Mouse (Mus musculus): ENCODE data around the gene Fam168a. TPM values are rescaled to one million over a fixed set of nuclear protein-coding genes. Genes with fewer than 3 reads are reported as not detected.

Fam168a gene
- polyA plus RNA-seq, 1 experiment from 2014 or later = 94.4 TPM

DNA sequence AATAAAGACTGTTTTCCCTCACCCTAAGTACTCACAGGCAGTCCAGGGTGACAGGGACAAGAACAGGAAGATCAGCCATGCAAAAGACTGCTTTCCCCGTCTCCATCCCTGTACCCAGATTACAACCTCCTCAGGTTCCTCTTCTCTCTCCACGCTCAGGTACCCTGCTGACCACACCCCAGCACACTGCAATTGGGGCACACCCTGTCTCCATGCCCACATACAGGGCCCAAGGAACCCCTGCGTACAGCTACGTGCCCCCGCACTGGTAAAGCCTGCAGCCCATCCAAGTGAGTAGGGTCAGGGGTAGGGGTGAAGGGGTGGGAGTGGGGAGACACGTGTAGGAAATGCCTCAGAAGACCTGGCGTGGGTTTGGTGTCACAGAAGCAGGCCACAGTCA, 128.7 kb downstream of the Fam168a start:
- H3K27ac ChIP-seq = no peak overlapping the region
- ATAC-seq = no peak
- WGBS = 87% methylated on average over 7 of the region's 7 CpGs
- H3K4me2 ChIP-seq (replicated peaks) = no peak overlapping the region
- H3K4me1 ChIP-seq (replicated peaks) = no peaks in the 10 kb centered on the region
- no peak overlapping the region for H3K9ac ChIP-seq (replicated peaks)
- H3K4me3 ChIP-seq (replicated peaks) = no peak overlapping the region
- no peaks in the 10 kb centered on the region for H3K27me3 ChIP-seq
- H3K9me3 ChIP-seq = no peaks in the 10 kb centered on the region
- H3K36me3 ChIP-seq = peaks cover 72% of the 10 kb centered on the region

DNA sequence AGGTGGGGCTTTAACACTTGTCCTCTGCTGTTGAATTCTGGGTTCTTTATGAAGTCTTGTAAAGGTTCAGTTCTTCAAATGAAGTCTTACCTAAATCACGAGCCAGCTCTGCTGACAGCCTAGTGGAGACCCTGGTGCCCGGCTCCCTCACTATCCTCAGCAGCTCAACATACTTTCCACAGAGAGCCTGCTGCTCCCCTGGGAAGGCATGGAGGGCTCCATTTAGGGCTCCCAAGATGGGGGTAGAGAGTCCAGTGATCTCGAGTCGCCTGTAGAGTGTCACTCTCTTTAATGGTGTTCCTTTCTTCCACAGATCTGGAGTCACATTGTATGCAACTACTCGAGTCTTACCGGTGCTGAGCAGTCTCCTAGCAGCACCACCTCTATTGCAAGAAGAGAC, 129.3 kb downstream of the Fam168a start:
- ATAC-seq = no peak
- Histone ChIP-seq H3K4me1 (replicated peaks) (no peaks in the 10 kb centered on the region), H3K27me3 (no peaks in the 10 kb centered on the region), H3K9ac (replicated peaks) (no peak overlapping the region), H3K4me2 (replicated peaks) (no peak overlapping the region), H3K9me3 (no peaks in the 10 kb centered on the region), H3K36me3 (peaks cover 72% of the 10 kb centered on the region), H3K27ac (no peak overlapping the region), H3K4me3 (replicated peaks) (no peak overlapping the region)
- WGBS = 93% methylated on average over 6 of the region's 6 CpGs

DNA sequence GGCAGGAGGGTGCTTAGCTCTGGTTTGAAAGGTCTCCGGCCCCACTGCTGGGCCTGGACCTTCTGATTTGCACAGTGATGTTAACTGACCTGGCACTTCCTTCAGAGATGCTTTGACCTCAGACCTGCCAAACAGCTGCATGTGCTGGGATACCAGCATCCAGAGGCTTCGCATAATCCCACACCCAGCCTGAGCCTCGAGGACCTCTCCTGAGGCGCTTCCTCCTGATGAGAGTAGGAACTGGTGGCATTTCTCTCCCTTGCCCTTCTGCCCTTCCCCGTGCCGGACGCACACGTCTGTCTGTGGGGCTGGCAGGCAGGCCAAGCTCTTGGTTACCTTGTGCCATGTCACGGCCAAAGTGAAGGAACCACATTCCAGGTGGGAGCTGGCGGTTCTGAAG, 130.2 kb downstream of the Fam168a start:
- H3K27ac ChIP-seq = no peak overlapping the region
- no peaks in the 10 kb centered on the region for H3K4me1 ChIP-seq (replicated peaks)
- peaks cover 65% of the 10 kb centered on the region for H3K36me3 ChIP-seq
- H3K4me3 ChIP-seq (replicated peaks) = no peak overlapping the region
- H3K9me3 ChIP-seq = no peaks in the 10 kb centered on the region
- no peak for ATAC-seq
- 93% methylated on average over 10 of the region's 10 CpGs for WGBS
- no peak overlapping the region for H3K9ac ChIP-seq (replicated peaks)
- no peaks in the 10 kb centered on the region for H3K27me3 ChIP-seq
- no peak overlapping the region for H3K4me2 ChIP-seq (replicated peaks)

DNA sequence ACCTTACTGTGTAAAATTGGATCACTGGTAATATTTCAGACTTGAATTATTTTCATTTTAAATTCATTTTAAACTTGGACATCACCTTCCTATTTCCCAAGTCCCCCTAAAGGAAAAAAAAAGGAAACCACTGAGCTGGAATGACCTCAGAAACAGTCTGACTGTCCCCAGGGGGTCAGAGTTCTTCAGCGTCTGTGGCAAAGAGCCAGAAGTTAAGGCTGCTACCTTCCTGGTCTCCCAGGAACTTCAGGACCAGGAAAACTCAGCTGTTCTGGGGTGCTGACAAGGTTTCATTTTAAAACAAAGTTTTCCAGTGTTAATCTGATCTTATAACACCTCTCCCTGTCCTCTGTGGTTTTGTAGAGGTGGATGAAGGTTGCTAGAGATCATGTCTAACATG, 131.3 kb downstream of the Fam168a start:
- Histone ChIP-seq H3K27ac (no peak overlapping the region), H3K27me3 (no peaks in the 10 kb centered on the region), H3K9me3 (no peaks in the 10 kb centered on the region), H3K4me2 (replicated peaks) (no peak overlapping the region), H3K4me3 (replicated peaks) (no peak overlapping the region), H3K9ac (replicated peaks) (no peak overlapping the region), H3K36me3 (peaks cover 71% of the 10 kb centered on the region), H3K4me1 (replicated peaks) (no peaks in the 10 kb centered on the region)
- 68% methylated on average over 1 of the region's 1 CpGs for WGBS
- ATAC-seq = no peak

DNA sequence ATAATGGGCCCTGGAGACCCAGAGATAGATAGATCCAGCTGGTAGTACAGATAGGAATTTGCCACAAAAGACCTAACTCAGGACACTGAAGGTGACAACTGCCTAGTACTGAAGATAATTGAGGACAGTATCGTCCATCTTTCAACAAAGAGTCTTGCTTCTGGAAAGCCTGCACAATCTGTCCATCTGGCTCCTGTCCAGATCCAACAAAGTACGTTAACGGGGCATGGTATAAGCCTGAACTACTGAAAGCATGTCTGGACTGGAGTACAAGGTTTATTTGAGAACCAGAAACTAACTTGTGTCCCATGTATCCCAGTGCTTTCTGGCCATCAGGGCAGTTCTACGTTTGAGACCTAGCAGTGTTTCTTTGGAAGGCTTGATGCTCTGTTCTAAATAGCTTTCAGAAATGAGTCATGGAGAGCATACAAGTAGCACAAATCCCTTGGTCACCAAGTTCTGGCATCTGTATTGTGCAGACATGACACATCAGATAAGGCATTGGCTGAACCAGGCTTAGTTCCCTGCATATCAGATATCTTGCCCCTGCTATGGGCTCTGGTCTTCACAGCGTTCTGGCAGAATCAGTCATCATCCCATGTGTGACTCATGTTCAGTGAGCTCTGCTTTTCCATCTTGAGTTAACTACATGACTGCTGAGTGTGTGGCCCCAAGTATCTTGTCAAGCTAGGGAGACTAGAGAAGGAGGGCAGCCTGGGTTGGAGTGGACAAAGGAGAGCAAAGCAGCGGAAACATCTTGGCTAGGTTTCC, 133.4 kb downstream of the Fam168a start:
- Histone ChIP-seq H3K27ac (no peak overlapping the region), H3K9ac (replicated peaks) (no peak overlapping the region), H3K27me3 (no peaks in the 10 kb centered on the region), H3K36me3 (peaks cover 50% of the 10 kb centered on the region), H3K4me3 (replicated peaks) (no peak overlapping the region), H3K4me1 (replicated peaks) (no peaks in the 10 kb centered on the region), H3K4me2 (replicated peaks) (no peak overlapping the region), H3K9me3 (no peaks in the 10 kb centered on the region)
- no peak for ATAC-seq
- 94% methylated on average over 6 of the region's 6 CpGs for WGBS

DNA sequence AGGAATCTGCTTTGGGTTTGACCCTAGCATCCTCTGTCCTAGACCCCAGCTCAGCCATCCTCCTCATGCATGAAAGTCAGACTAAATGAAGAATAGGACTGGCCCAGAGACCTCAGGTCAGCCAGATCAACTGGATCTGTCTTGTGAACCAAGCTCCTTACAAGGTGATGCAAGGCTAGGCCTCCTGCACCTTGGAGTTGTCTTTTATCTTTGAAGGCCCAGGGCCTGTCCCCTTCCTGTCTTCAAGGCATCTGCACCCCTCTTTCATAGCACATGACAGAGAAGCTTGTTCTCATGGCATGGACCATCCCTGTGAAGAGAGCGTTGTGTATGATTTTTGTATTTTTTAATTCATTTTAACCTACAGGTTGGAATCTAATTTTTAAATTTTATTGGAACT, 134.5 kb downstream of the Fam168a start:
- 96% methylated on average over 1 of the region's 1 CpGs for WGBS
- H3K4me2 ChIP-seq (replicated peaks) = no peak overlapping the region
- no peak for ATAC-seq
- no peak overlapping the region for H3K4me3 ChIP-seq (replicated peaks)
- H3K27me3 ChIP-seq = no peaks in the 10 kb centered on the region
- H3K27ac ChIP-seq = no peak overlapping the region
- no peaks in the 10 kb centered on the region for H3K9me3 ChIP-seq
- no peak overlapping the region for H3K9ac ChIP-seq (replicated peaks)
- peaks cover 39% of the 10 kb centered on the region for H3K36me3 ChIP-seq
- 0 out of 2 replicates have a peak, but pooled peaks cover 3% of the 10 kb centered on the region for H3K4me1 ChIP-seq (replicated peaks)

DNA sequence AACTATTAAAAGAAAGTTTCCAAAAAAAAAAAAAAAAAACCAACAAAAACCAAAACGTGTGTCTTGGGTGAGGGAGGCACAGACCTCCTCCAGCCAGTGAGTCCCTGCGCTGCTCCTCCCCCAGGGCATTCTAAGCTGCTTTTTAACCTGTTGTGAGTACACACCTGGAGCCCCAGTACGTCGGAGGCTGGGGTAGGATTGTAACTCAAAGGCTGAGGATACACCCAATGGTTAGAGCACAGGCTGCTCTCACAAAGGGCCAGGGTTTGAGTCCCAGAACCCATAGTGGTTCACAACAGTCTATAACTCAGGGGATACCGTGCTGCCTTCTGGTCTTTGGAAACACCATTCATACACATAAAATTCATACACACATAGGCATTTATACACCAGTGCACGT, 135.2 kb downstream of the Fam168a start:
- Histone ChIP-seq H3K4me1 (replicated peaks) (0 out of 2 replicates have a peak, but pooled peaks cover 3% of the 10 kb centered on the region), H3K27ac (no peak overlapping the region), H3K36me3 (peaks cover 32% of the 10 kb centered on the region), H3K9me3 (no peaks in the 10 kb centered on the region), H3K4me3 (replicated peaks) (no peak overlapping the region), H3K9ac (replicated peaks) (no peak overlapping the region), H3K27me3 (no peaks in the 10 kb centered on the region), H3K4me2 (replicated peaks) (no peak overlapping the region)
- ATAC-seq = no peak
- WGBS = 93% methylated on average over 6 of the region's 6 CpGs

DNA sequence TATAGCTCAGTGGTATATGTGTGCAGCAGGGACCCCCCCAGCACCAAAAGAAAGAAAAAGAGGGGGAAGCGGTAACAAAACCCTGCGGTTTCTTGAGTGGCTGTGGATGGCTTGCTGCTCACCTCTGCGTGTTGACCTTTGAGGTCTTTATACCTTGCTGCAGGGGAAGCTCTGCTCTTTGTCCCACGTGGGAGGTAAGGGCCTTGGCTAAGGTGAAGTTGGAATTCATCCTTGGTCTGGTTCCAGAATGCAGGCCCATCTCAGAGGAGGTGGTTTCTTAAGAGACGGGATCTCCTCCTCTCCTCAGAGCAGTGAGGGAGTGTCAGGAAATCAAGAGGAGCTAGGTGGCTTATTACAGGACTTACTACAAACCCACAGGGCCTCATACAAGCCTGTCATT, 135.7 kb downstream of the Fam168a start:
- Histone ChIP-seq H3K9ac (replicated peaks) (no peak overlapping the region), H3K4me2 (replicated peaks) (no peak overlapping the region), H3K36me3 (peaks cover 27% of the 10 kb centered on the region), H3K9me3 (no peaks in the 10 kb centered on the region), H3K27ac (no peak overlapping the region), H3K4me3 (replicated peaks) (no peak overlapping the region), H3K27me3 (no peaks in the 10 kb centered on the region), H3K4me1 (replicated peaks) (0 out of 2 replicates have a peak, but pooled peaks cover 3% of the 10 kb centered on the region)
- WGBS = 93% methylated on average over 5 of the region's 5 CpGs
- ATAC-seq = no peak

DNA sequence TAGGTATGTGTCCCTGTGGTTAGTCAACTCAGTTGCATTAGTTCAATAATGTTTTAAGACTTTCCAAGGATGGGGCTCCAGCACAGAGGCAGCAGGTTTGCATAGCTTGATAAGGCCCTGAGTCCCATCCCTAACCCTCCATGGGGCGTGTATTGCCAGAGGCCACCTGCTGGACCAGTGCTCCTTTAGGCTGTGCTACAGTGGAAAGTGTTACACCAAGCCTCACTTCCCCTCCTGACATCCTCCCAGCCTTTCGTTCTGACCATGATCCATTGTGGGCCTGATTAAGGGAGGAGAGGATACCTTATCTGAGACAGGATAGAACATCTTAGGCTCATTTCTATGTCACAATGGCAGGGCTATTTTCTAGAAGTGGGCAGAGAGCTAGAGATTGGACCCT, 137.4 kb downstream of the Fam168a start:
- Histone ChIP-seq H3K27ac (no peak overlapping the region), H3K9ac (replicated peaks) (no peak overlapping the region), H3K36me3 (peaks cover 10% of the 10 kb centered on the region; the same call in 1 of the 2 replicates), H3K4me3 (replicated peaks) (no peak overlapping the region), H3K4me2 (replicated peaks) (no peak overlapping the region), H3K4me1 (replicated peaks) (0 out of 2 replicates have a peak, but pooled peaks cover 3% of the 10 kb centered on the region), H3K9me3 (no peaks in the 10 kb centered on the region), H3K27me3 (no peaks in the 10 kb centered on the region)
- WGBS = 91% methylated on average over 2 of the region's 2 CpGs
- no peak for ATAC-seq

DNA sequence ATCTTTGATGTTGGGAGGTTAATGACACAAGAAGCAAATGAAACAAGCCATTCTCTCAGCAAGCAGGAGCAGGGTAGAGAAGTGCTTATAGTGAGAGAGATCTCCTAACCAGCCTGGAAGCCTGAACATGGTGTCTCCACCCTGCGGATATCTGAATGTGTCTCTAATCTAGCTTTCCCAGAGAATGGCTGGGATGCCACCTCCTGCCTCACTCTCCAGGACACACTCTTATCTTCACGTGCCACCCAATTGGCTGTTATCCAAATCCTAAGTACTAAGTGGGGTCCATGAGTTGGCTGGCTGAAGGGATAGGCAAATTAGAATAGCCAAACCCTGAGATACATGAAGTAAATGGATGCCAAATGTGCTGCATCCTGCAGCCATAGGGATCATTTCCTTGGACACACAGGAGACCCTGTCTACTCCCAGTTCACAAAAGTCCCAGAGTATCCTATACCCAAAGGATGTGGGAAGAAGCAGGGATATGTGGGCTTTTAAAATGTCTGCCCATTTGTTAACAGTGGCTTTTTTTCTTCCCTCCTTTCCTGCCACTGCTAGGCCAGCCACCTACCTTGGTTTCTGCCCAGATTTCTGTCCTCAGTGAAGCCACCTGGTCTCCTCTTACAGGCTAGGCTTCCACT, 138.1 kb downstream of the Fam168a start:
- Histone ChIP-seq H3K9ac (replicated peaks) (no peak overlapping the region), H3K4me3 (replicated peaks) (no peak overlapping the region), H3K4me2 (replicated peaks) (no peak overlapping the region), H3K36me3 (peaks cover 9% of the 10 kb centered on the region; the same call in 1 of the 2 replicates), H3K27me3 (no peaks in the 10 kb centered on the region), H3K27ac (no peak overlapping the region), H3K9me3 (no peaks in the 10 kb centered on the region), H3K4me1 (replicated peaks) (0 out of 2 replicates have a peak, but pooled peaks cover 3% of the 10 kb centered on the region)
- 76% methylated on average over 2 of the region's 2 CpGs for WGBS
- ATAC-seq = no peak

DNA sequence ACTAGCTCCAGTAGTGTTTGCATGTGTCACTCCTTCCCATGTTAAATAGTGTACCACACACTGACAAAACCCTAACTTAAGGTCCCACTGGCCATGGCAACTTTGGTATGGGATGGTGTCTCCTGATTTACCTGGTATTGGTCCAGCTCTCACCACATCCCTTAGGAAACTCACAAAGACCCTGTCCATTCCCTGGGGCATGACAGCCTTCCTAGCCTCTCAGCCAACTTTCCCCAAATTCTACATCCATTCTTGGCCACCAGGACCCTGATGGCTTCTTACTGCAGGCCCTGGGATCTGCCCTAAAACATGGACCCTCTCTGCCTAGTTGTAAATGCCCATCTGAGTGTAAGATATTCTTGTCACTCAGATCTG, 138.6 kb downstream of the Fam168a start:
- Histone ChIP-seq H3K9me3 (no peaks in the 10 kb centered on the region), H3K36me3 (peaks cover 9% of the 10 kb centered on the region; the same call in 1 of the 2 replicates), H3K9ac (replicated peaks) (no peak overlapping the region), H3K4me3 (replicated peaks) (no peak overlapping the region), H3K4me1 (replicated peaks) (0 out of 2 replicates have a peak, but pooled peaks cover 3% of the 10 kb centered on the region), H3K4me2 (replicated peaks) (no peak overlapping the region), H3K27me3 (no peaks in the 10 kb centered on the region), H3K27ac (no peak overlapping the region)
- no peak for ATAC-seq

DNA sequence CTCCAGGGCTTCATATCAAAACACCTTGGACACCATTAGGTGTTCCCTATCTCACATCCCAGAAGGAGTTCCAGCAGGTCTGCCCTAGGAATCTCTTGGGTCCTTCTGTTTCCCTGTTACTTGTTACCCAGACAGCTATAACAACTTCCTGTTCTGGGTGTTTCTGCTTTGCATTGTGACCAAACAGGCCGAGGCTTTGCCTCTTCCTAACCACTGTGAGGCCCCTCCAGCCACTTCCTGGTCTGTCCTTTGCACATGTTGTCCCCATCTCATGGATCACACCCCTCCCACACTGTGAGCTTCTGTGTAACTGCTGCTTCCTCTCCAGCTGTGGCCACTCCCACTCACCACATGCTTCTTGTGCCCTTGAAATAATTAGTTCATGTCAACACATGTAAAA, 139.0 kb downstream of the Fam168a start:
- 0 out of 2 replicates have a peak, but pooled peaks cover 3% of the 10 kb centered on the region for H3K4me1 ChIP-seq (replicated peaks)
- H3K4me3 ChIP-seq (replicated peaks) = no peak overlapping the region
- no peaks in the 10 kb centered on the region for H3K9me3 ChIP-seq
- no peaks in the 10 kb centered on the region for H3K27me3 ChIP-seq
- no peak overlapping the region for H3K9ac ChIP-seq (replicated peaks)
- 85% methylated on average over 1 of the region's 1 CpGs for WGBS
- H3K27ac ChIP-seq = no peak overlapping the region
- H3K4me2 ChIP-seq (replicated peaks) = no peak overlapping the region
- no peak for ATAC-seq
- H3K36me3 ChIP-seq = peaks cover 9% of the 10 kb centered on the region; the same call in 1 of the 2 replicates
